Mouse (Mus musculus) lung, adult 18-20 months (tissue): ENCODE data around the gene Cnpy2.
A peak's percentile ranks its signal among the peaks of the same experiment; 100 is the strongest.

Source experiments
- DNase-seq, 2 experiments: peaks; one replicate each; pipeline ENCODE4 v3.0.0; 2022; ENCODE audit warnings: mixed read lengths in 2 of 2

The Cnpy2 gene

GRCm38 (mm10) chr10:128369218-128369543 lies 46.9 kb downstream of the Cnpy2 start:
- DNase-seq = no peak

GRCm38 (mm10) chr10:128369599-128369998 lies 47.3 kb downstream of the Cnpy2 start:
- no peak for DNase-seq

GRCm38 (mm10) chr10:128370021-128370420 lies 47.8 kb downstream of the Cnpy2 start:
- DNase-seq = no peak

DNA sequence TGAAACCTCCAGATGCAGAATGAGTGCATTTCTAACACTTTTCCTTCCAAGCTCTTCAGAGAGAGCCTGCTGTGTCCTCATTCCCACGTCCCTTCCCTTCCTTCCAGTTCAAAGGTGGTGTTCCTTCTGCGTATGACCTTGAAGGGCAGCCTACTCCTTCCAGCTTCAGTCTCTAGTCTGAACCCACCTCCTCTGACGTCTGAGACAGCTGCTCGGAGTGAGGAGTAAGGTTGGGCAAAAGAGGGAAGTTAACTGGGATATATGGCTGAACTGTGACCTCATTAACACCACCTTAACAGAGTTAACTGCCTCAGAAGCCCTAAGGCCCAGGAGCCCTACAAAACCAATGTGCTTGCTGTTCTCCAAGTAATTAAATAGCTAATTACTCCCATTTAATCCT lies 48.3 kb downstream of the Cnpy2 start:
- no peak for DNase-seq

DNA sequence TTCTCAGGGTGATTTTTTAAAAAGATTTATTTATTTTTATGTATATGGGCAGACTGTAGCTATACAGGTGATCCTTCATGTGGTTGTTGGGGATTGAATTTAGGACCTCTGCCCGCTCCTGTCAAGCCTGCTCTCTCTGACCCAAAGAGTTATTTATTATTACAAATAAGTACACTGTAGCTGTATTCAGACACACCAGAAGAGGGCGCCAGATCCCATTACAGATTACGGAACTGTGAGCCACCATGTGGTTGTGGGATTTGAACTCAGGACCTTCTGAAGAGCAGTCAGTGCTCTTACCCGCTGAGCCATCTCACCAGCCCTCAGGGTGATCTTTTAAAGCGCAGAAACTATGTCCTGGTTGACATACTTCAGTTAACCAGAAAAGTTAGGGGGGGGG lies 49.9 kb downstream of the Cnpy2 start:
- no peak for DNase-seq

GRCm38 (mm10) chr10:128372989-128373748 lies 50.9 kb downstream of the Cnpy2 start:
- DNase-seq = peak; percentile 39 to 48

GRCm38 (mm10) chr10:128374393-128374792 lies 52.1 kb downstream of the Cnpy2 start:
- no peak for DNase-seq

DNA sequence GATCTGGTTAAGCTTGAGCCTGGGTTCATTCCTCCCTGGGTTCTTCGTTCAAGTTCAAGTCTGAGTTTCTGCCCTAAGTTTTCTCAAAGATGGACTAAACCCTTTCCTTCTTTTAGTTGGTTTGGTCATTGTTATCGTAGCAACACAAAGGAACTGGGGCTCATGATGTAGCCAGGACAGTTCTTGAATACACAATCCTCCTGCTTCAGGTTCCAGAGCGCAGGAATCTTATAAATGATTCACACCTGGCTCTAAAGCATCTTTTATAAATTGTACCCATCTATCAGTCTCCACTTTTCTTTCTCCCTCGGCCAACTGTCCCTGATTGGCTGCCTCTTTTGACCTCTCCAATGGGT lies 53.8 kb downstream of the Cnpy2 start:
- DNase-seq = no peak

DNA sequence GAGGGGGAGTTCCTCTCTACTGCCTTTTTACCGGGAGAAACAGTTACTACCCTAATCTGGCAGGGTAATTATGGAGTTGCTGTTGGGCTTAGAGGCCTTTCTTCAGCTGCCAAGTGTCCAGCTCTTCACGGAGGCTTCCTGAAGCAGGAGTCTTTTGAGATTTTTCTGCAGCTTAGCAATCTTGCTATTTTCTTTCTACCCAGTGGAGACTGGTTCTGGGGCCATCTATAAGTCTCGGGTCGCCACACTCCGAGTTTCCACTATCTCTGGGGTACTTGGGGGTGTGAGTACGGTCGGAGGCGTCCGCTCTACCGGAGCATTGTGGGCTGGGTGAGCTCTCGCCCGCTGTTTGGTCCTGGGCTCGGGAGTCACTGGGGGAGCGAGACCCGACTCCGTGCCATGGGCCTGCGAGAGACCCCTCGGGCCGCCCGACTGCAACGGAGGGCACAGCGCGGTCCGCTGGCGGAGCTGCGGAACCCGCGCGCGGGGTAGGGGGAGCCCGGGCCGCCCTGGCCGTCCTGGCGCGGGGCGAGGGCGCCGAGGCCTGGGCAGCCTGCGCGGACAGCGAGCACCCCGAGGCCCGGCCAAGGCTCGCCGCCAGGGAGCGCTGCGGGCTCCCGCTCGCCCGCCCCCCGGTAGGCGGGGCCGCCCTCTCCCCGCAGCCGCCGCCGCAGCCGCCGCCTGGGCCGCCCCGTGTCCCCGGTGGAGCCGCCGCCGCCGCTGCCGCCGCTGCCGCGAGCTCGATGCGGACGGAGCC lies 54.4 kb downstream of the Cnpy2 start, which contains the start of gene Ankrd52:
Gene Ankrd52, plus strand, starts transcription at position 661 of the 757 bp plus-strand sequence.
- DNase-seq = peak; percentile 82 to 85
